Mouse (Mus musculus) spleen, adult 12 weeks (tissue): ENCODE data around the gene Ms4a4c.
"Not testable (repeated sequence)": the region's sequence is repeated elsewhere in the genome, so short reads cannot be mapped to it uniquely, and the experiment has no call there.

Experiments
- DNase-seq: peaks from one replicate; pipeline ENCODE4 v3.0.0; 2022; ENCODE audit warnings: low spot score

Gene Ms4a4c

GRCm38 (mm10) chr19:11464795-11465194 lies 60.2 kb downstream of the Ms4a4c start:
- DNase-seq = not testable (repeated sequence)

- DNase-seq = no peak
Measured at GRCm38 (mm10) chr19:11466471-11466870, 61.9 kb downstream of the Ms4a4c start.

DNA sequence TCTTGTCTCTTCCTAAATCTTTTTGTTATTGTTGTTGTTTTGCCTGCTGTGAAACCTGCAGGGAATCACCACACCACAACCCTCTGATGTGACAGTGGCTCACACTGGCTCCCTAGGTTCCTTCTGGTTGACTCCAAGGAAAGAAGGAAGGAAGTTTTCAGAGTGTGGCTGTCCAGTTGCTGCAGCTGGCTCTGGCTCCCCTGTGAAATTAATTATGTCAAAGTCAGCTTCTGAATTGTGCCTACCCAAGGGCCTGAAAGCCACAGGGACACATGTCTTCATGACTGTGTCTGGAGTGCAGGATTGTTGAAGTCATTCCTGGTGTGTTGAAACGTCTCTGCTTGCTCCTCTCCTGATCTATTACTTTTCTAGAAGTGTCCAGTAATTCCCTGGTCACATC lies 63.8 kb downstream of the Ms4a4c start:
- not testable (repeated sequence) for DNase-seq

- DNase-seq = not testable (repeated sequence)
Measured at GRCm38 (mm10) chr19:11469215-11469614, 64.6 kb downstream of the Ms4a4c start, which contains the start of gene Ms4a6c. Gene Ms4a6c (plus strand): TSS chr19:11469366.
